Comparison of ENCODE assay signal across 9 mouse cellular contexts in the genomic region with DNA sequence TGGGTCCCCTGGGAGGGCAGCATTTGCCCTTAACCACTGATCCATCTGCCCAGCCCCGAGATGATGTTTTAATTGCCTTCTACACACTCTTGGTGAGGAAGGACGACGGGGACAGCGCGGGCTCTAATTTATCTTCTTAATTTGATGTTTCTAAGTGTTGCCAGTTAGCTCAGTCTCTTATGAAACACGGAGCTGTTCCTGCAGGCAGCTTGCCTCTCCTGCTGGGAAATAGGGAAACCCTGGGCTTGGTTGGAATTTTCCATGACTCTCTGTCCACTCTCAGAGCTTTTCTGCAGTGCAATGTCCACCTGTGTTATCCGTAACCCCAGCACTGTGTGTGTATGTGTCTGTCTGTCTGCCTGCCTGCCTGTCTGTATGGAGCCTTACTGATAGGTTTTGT. TPM values are rescaled to one million over a fixed set of nuclear protein-coding genes. Genes with fewer than 3 reads are reported as not detected.
DNase-seq lines count a peak whose midpoint lies in the region; ATAC-seq and TF ChIP-seq lines count a peak whose summit lies in the region.
"Had no signal": no experiment of that assay in that cellular context is flagged by ENCODE, and none has a peak within 500 bp of the region (broad histone marks: within the 10 kb centered on the region; RNA-seq: fewer than 3 reads in every experiment).

No protein-coding gene starts in this region.

- TF ChIP-seq CTCF in heart, adult 2 months (IDR thresholded peaks at IDR 0.05) = no peak
- TF ChIP-seq CTCF in cerebellum, adult 2 months (IDR thresholded peaks at IDR 0.05; ENCODE audit: borderline replicate concordance, insufficient read depth, low read depth, low read length) = no peak

- no peak overlapping the region for H3K9ac ChIP-seq in heart, adult 2 months (ENCODE audit: low read depth, low read length)
- no peak overlapping the region for H3K9ac ChIP-seq in limb, embryonic 14.5 days (ENCODE audit: low read depth, low read length, severe bottlenecking)
- H3K9ac ChIP-seq in embryonic facial prominence, embryonic 15.5 days = no peak overlapping the region
- H3K9ac ChIP-seq: lung, embryonic 14.5 days had no signal

- no peaks in the 10 kb centered on the region for H3K27me3 ChIP-seq in heart, adult 2 months (ENCODE audit: control insufficient read depth, insufficient read depth, low read length)
- no peaks in the 10 kb centered on the region for H3K27me3 ChIP-seq in limb, embryonic 14.5 days (ENCODE audit: control insufficient read depth, insufficient read depth, low read length)
- H3K27me3 ChIP-seq in limb, embryonic 10.5 days (ENCODE audit: low read depth, poor library complexity, severe bottlenecking) = no peaks in the 10 kb centered on the region
- H3K27me3 ChIP-seq in cerebellum, adult 2 months (ENCODE audit: control insufficient read depth, insufficient read depth, low read length) = no peaks in the 10 kb centered on the region
- no peaks in the 10 kb centered on the region for H3K27me3 ChIP-seq in embryonic facial prominence, embryonic 15.5 days

- peak; percentile 25 for DNase-seq in heart, adult 8-10 months (ENCODE audit: low spot score)
- DNase-seq in heart, adult 2 months = no peak
- DNase-seq in limb, embryonic 14.5 days (ENCODE audit: low spot score) = no peak
- DNase-seq in limb, embryonic 10.5 days (ENCODE audit: low spot score) = no peak
- peak; percentile 81 to 89 for DNase-seq in cerebellum, adult 2 months
- DNase-seq in lung, postnatal 25 days (ENCODE audit: low spot score) = no peak
- DNase-seq: left cerebral cortex, postnatal 4 days; lung, embryonic 14.5 days had no signal

- intact Hi-C loops in heart, adult 2 months (cut with DNase I) = no loop called here

- WGBS in heart, adult 2 months = 71% methylated on average over 7 of the region's 7 CpGs
- WGBS in limb, embryonic 14.5 days = 84% methylated on average over 7 of the region's 7 CpGs
- 85% methylated on average over 7 of the region's 7 CpGs for WGBS in limb, embryonic 10.5 days
- 5% methylated on average over 7 of the region's 7 CpGs for WGBS in cerebellum, adult 2 months
- 84% methylated on average over 7 of the region's 7 CpGs for WGBS in embryonic facial prominence, embryonic 15.5 days

- TF ChIP-seq EP300 in heart, adult 2 months (IDR thresholded peaks at IDR 0.05; ENCODE audit: insufficient read depth, low read depth, low read length) = no peak

- no peak for ATAC-seq in limb, embryonic 14.5 days (ENCODE audit: low FRiP score, low read depth)
- ATAC-seq in embryonic facial prominence, embryonic 15.5 days (ENCODE audit: insufficient number of reproducible peaks, low FRiP score, low TSS enrichment, low read depth) = no peak

- H3K9me3 ChIP-seq in limb, embryonic 14.5 days (ENCODE audit: control insufficient read depth, low read length) = no peaks in the 10 kb centered on the region
- H3K9me3 ChIP-seq in limb, embryonic 10.5 days (replicated peaks) = no peaks in the 10 kb centered on the region
- H3K9me3 ChIP-seq in embryonic facial prominence, embryonic 15.5 days (replicated peaks) = no peaks in the 10 kb centered on the region

- peaks cover 2% of the 10 kb centered on the region; the same call in 1 of the 2 replicates for H3K79me2 ChIP-seq in heart, adult 2 months (replicated peaks; ENCODE audit: control insufficient read depth, insufficient read depth, low read length)

- H3K27ac ChIP-seq in heart, adult 2 months = no peak overlapping the region
- peak overlapping the region; percentile 9; the same call in 1 of the 2 replicates for H3K27ac ChIP-seq in limb, embryonic 14.5 days (replicated peaks; ENCODE audit: low read depth, low read length)
- no peak overlapping the region for H3K27ac ChIP-seq in limb, embryonic 10.5 days
- H3K27ac ChIP-seq in cerebellum, adult 2 months (ENCODE audit: insufficient read depth, low read length) = peak overlapping the region; percentile 100
- peak overlapping the region; percentile 12; the same call in 1 of the 2 replicates for H3K27ac ChIP-seq in embryonic facial prominence, embryonic 15.5 days (replicated peaks)

- H3K4me2 ChIP-seq in limb, embryonic 14.5 days (replicated peaks; ENCODE audit: low read depth, low read length, severe bottlenecking) = no peak overlapping the region
- no peak overlapping the region for H3K4me2 ChIP-seq in embryonic facial prominence, embryonic 15.5 days (replicated peaks)
- H3K4me2 ChIP-seq: lung, embryonic 14.5 days had no signal

- TF ChIP-seq POLR2A in heart, adult 2 months (IDR thresholded peaks at IDR 0.05; ENCODE audit: insufficient read depth, low read depth, low read length) = no peak
- no peak for TF ChIP-seq POLR2A in limb, embryonic 14.5 days (IDR thresholded peaks at IDR 0.05; ENCODE audit: borderline replicate concordance, extremely low read depth, insufficient read depth, insufficient read length)
- TF ChIP-seq POLR2A in cerebellum, adult 2 months (IDR thresholded peaks at IDR 0.05; ENCODE audit: borderline replicate concordance, insufficient read depth, low read length) = no peak

- H3K4me3 ChIP-seq in heart, adult 2 months = no peak overlapping the region
- no peak overlapping the region for H3K4me3 ChIP-seq in limb, embryonic 14.5 days (replicated peaks; ENCODE audit: low read length)
- H3K4me3 ChIP-seq in limb, embryonic 10.5 days = no peak overlapping the region
- H3K4me3 ChIP-seq in cerebellum, adult 2 months (replicated peaks; ENCODE audit: insufficient read depth, low read depth, low read length) = peak overlapping the region; percentile 27
- H3K4me3 ChIP-seq in embryonic facial prominence, embryonic 15.5 days (replicated peaks) = no peak overlapping the region

- H3K4me1 ChIP-seq in heart, adult 2 months (ENCODE audit: control insufficient read depth, insufficient read depth, low read length) = peaks cover 14% of the 10 kb centered on the region
- H3K4me1 ChIP-seq in limb, embryonic 14.5 days (ENCODE audit: control insufficient read depth, insufficient read depth, low read length) = peaks cover 15% of the 10 kb centered on the region; the same call in 1 of the 2 replicates
- H3K4me1 ChIP-seq in limb, embryonic 10.5 days = peaks cover 8% of the 10 kb centered on the region
- peaks cover 61% of the 10 kb centered on the region for H3K4me1 ChIP-seq in cerebellum, adult 2 months (ENCODE audit: control insufficient read depth, insufficient read depth, low read length)
- peaks cover 29% of the 10 kb centered on the region for H3K4me1 ChIP-seq in embryonic facial prominence, embryonic 15.5 days

- H3K36me3 ChIP-seq in heart, adult 2 months (ENCODE audit: control insufficient read depth, insufficient read depth, low read length) = no peaks in the 10 kb centered on the region; the same call in 1 of the 2 replicates
- H3K36me3 ChIP-seq in limb, embryonic 14.5 days (ENCODE audit: control insufficient read depth, insufficient read depth, low read length) = peaks cover 30% of the 10 kb centered on the region
- H3K36me3 ChIP-seq in limb, embryonic 10.5 days = peaks cover 17% of the 10 kb centered on the region
- H3K36me3 ChIP-seq in embryonic facial prominence, embryonic 15.5 days = peaks cover 29% of the 10 kb centered on the region; the same call in 1 of the 2 replicates

RNA-seq across cellular contexts. Expression of a gene that starts 22.0 kb away (rescaled TPM):
- total RNA-seq in heart, adult 8-10 months (2022) = 10 to 100 TPM; 51.1 to 83.8 (median 68.4) TPM
- 10 to 100 TPM; 63.5 to 72.9 TPM for total RNA-seq in heart, adult 2 months (2021)
- polyA plus RNA-seq in heart, adult 2 months (2012; rRNA removed) = 6.1 and 10.7 TPM in 2 replicates
- 4.9 and 5.0 TPM in 2 replicates for polyA plus RNA-seq in limb, embryonic 14.5 days (2012; rRNA removed)
- polyA plus RNA-seq in limb, embryonic 14.5 days (2014; fragmentation: Nextera tagmentation; extraction: Ambion mirVana) = 5.9 and 6.5 TPM in 2 replicates
- 1.7 and 2.9 TPM in 2 replicates for polyA plus RNA-seq in limb, embryonic 10.5 days (2016; fragmentation: Nextera tagmentation; extraction: Ambion mirVana)
- 20.2 and 21.1 TPM in 2 replicates for polyA plus RNA-seq in cerebellum, adult 2 months (2012; rRNA removed)
- polyA plus RNA-seq in embryonic facial prominence, embryonic 15.5 days (2015; fragmentation: Nextera tagmentation; extraction: Ambion mirVana) = 7.5 and 9.3 TPM in 2 replicates

RNA-seq across cellular contexts. Expression of a gene that starts 30.4 kb away (rescaled TPM):
- total RNA-seq in heart, adult 8-10 months (2022) = 10 to 100 TPM; 55.2 to 67.1 (median 65.5) TPM
- 10 to 100 TPM; 60.9 to 67.2 TPM for total RNA-seq in heart, adult 2 months (2021)
- polyA plus RNA-seq in heart, adult 2 months (2012; rRNA removed) = 143 and 187 TPM in 2 replicates
- 167 and 183 TPM in 2 replicates for polyA plus RNA-seq in limb, embryonic 14.5 days (2012; rRNA removed)
- polyA plus RNA-seq in limb, embryonic 14.5 days (2014; fragmentation: Nextera tagmentation; extraction: Ambion mirVana) = 203 and 228 TPM in 2 replicates
- 104 and 107 TPM in 2 replicates for polyA plus RNA-seq in limb, embryonic 10.5 days (2016; fragmentation: Nextera tagmentation; extraction: Ambion mirVana)
- polyA plus RNA-seq in cerebellum, adult 2 months (2012; rRNA removed) = 99.8 and 105 TPM in 2 replicates
- polyA plus RNA-seq in embryonic facial prominence, embryonic 15.5 days (2015; fragmentation: Nextera tagmentation; extraction: Ambion mirVana) = 255 and 256 TPM in 2 replicates

Comparison
In these comparisons a context has a peak if more than half of its experiments do, and no peak if none do; other contexts are left out.
1. DNase-seq: peak in heart, adult 8-10 months (single experiment) and cerebellum, adult 2 months (2 of 2); none in heart, adult 2 months (0 of 2), limb, embryonic 14.5 days (single experiment), limb, embryonic 10.5 days (single experiment) and lung, postnatal 25 days (single experiment).
2. H3K27ac ChIP-seq: peak in limb, embryonic 14.5 days (single experiment), cerebellum, adult 2 months (single experiment) and embryonic facial prominence, embryonic 15.5 days (single experiment); none in heart, adult 2 months (single experiment) and limb, embryonic 10.5 days (single experiment).